Mouse (Mus musculus): ENCODE measurements around the gene Wdr70. TPM values are rescaled to one million over a fixed set of nuclear protein-coding genes. Genes with fewer than 3 reads are reported as not detected.

Wdr70 gene
- polyA plus RNA-seq, 1 experiment from 2014 or later = 74.5 TPM

GRCm38 (mm10) chr15:7885106-7885505 lies 213.9 kb downstream of the Wdr70 start:
- Histone ChIP-seq H3K27ac (replicated peaks; ENCODE audit: low read depth, low read length) (no peak overlapping the region), H3K4me2 (ENCODE audit: low read depth, severe bottlenecking) (no peak overlapping the region), H3K9ac (ENCODE audit: low read length) (no peak overlapping the region), H3K36me3 (ENCODE audit: control insufficient read depth, insufficient read depth, low read length) (no peaks in the 10 kb centered on the region), H3K4me1 (ENCODE audit: control insufficient read depth, insufficient read depth, low read length) (0 out of 2 replicates have a peak, but pooled peaks cover 2% of the 10 kb centered on the region), H3K27me3 (ENCODE audit: control insufficient read depth, insufficient read depth, low read length) (no peaks in the 10 kb centered on the region), H3K9me3 (ENCODE audit: control insufficient read depth, low read length) (no peaks in the 10 kb centered on the region), H3K4me3 (ENCODE audit: low read depth, low read length) (no peak overlapping the region)
- WGBS = 60% methylated on average over 10 of the region's 10 CpGs
- ATAC-seq (ENCODE audit: insufficient number of reproducible peaks, low FRiP score, low TSS enrichment, low read depth) (no peak), DNase-seq (ENCODE audit: low spot score) (no peak)

- Histone ChIP-seq H3K9me3 (ENCODE audit: control insufficient read depth, low read length) (no peaks in the 10 kb centered on the region), H3K4me1 (ENCODE audit: control insufficient read depth, insufficient read depth, low read length) (no peaks in the 10 kb centered on the region), H3K9ac (ENCODE audit: low read length) (no peak overlapping the region), H3K27me3 (ENCODE audit: control insufficient read depth, insufficient read depth, low read length) (no peaks in the 10 kb centered on the region), H3K36me3 (ENCODE audit: control insufficient read depth, insufficient read depth, low read length) (no peaks in the 10 kb centered on the region), H3K4me2 (ENCODE audit: low read depth, severe bottlenecking) (no peak overlapping the region), H3K4me3 (ENCODE audit: low read depth, low read length) (no peak overlapping the region), H3K27ac (replicated peaks; ENCODE audit: low read depth, low read length) (no peak overlapping the region)
- WGBS = 95% methylated on average over 11 of the region's 11 CpGs
- ATAC-seq (ENCODE audit: insufficient number of reproducible peaks, low FRiP score, low TSS enrichment, low read depth) (no peak), DNase-seq (ENCODE audit: low spot score) (no peak)
Observed at GRCm38 (mm10) chr15:7884181-7884580, 214.8 kb downstream of the Wdr70 start.

- H3K27me3 ChIP-seq (ENCODE audit: control insufficient read depth, insufficient read depth, low read length) = no peaks in the 10 kb centered on the region
- no peaks in the 10 kb centered on the region for H3K36me3 ChIP-seq (ENCODE audit: control insufficient read depth, insufficient read depth, low read length)
- ATAC-seq (ENCODE audit: insufficient number of reproducible peaks, low FRiP score, low TSS enrichment, low read depth) = no peak
- 87% methylated on average over 7 of the region's 7 CpGs for WGBS
- no peak for DNase-seq (ENCODE audit: low spot score)
- no peaks in the 10 kb centered on the region for H3K9me3 ChIP-seq (ENCODE audit: control insufficient read depth, low read length)
- H3K27ac ChIP-seq (replicated peaks; ENCODE audit: low read depth, low read length) = no peak overlapping the region
- H3K9ac ChIP-seq (ENCODE audit: low read length) = no peak overlapping the region
- H3K4me2 ChIP-seq (ENCODE audit: low read depth, severe bottlenecking) = no peak overlapping the region
- H3K4me3 ChIP-seq (ENCODE audit: low read depth, low read length) = no peak overlapping the region
- no peaks in the 10 kb centered on the region for H3K4me1 ChIP-seq (ENCODE audit: control insufficient read depth, insufficient read depth, low read length)
Observed at GRCm38 (mm10) chr15:7879956-7880355, 219.1 kb downstream of the Wdr70 start.

- Histone ChIP-seq H3K27ac (replicated peaks; ENCODE audit: low read depth, low read length) (no peak overlapping the region), H3K36me3 (ENCODE audit: control insufficient read depth, insufficient read depth, low read length) (no peaks in the 10 kb centered on the region), H3K4me3 (ENCODE audit: low read depth, low read length) (no peak overlapping the region), H3K27me3 (ENCODE audit: control insufficient read depth, insufficient read depth, low read length) (no peaks in the 10 kb centered on the region), H3K4me1 (ENCODE audit: control insufficient read depth, insufficient read depth, low read length) (no peaks in the 10 kb centered on the region), H3K9me3 (ENCODE audit: control insufficient read depth, low read length) (no peaks in the 10 kb centered on the region), H3K9ac (ENCODE audit: low read length) (no peak overlapping the region), H3K4me2 (ENCODE audit: low read depth, severe bottlenecking) (no peak overlapping the region)
- DNase-seq (ENCODE audit: low spot score) (no peak), ATAC-seq (ENCODE audit: insufficient number of reproducible peaks, low FRiP score, low TSS enrichment, low read depth) (no peak)
- 89% methylated on average over 10 of the region's 10 CpGs for WGBS
Observed at GRCm38 (mm10) chr15:7878861-7879260, 220.1 kb downstream of the Wdr70 start.

- no peak overlapping the region for H3K4me2 ChIP-seq (ENCODE audit: low read depth, severe bottlenecking)
Observed at GRCm38 (mm10) chr15:7877560-7878467, 221.2 kb downstream of the Wdr70 start.

GRCm38 (mm10) chr15:7875879-7876278 lies 223.1 kb downstream of the Wdr70 start:
- Histone ChIP-seq H3K27ac (replicated peaks; ENCODE audit: low read depth, low read length) (no peak overlapping the region), H3K36me3 (ENCODE audit: control insufficient read depth, insufficient read depth, low read length) (no peaks in the 10 kb centered on the region), H3K27me3 (ENCODE audit: control insufficient read depth, insufficient read depth, low read length) (no peaks in the 10 kb centered on the region), H3K4me3 (ENCODE audit: low read depth, low read length) (no peak overlapping the region), H3K4me1 (ENCODE audit: control insufficient read depth, insufficient read depth, low read length) (no peaks in the 10 kb centered on the region), H3K9ac (ENCODE audit: low read length) (no peak overlapping the region), H3K9me3 (ENCODE audit: control insufficient read depth, low read length) (no peaks in the 10 kb centered on the region), H3K4me2 (ENCODE audit: low read depth, severe bottlenecking) (no peak overlapping the region)
- 83% methylated on average over 6 of the region's 6 CpGs for WGBS
- DNase-seq (ENCODE audit: low spot score) (no peak), ATAC-seq (ENCODE audit: insufficient number of reproducible peaks, low FRiP score, low TSS enrichment, low read depth) (no peak)

More at GRCm38 (mm10) chr15:7877560-7878467, 221.2 kb downstream of the Wdr70 start:
- Histone ChIP-seq H3K9ac (ENCODE audit: low read length) (no peak overlapping the region), H3K36me3 (ENCODE audit: control insufficient read depth, insufficient read depth, low read length) (no peaks in the 10 kb centered on the region), H3K27me3 (ENCODE audit: control insufficient read depth, insufficient read depth, low read length) (no peaks in the 10 kb centered on the region), H3K9me3 (ENCODE audit: control insufficient read depth, low read length) (no peaks in the 10 kb centered on the region), H3K4me1 (ENCODE audit: control insufficient read depth, insufficient read depth, low read length) (no peaks in the 10 kb centered on the region), H3K4me3 (ENCODE audit: low read depth, low read length) (no peak overlapping the region), H3K27ac (replicated peaks; ENCODE audit: low read depth, low read length) (no peak overlapping the region)
- WGBS = 89% methylated on average over 22 of the region's 22 CpGs
- ATAC-seq (ENCODE audit: insufficient number of reproducible peaks, low FRiP score, low TSS enrichment, low read depth) = no peak
- DNase-seq (ENCODE audit: low spot score) = no peak

- H3K9me3 ChIP-seq (ENCODE audit: control insufficient read depth, low read length) = no peaks in the 10 kb centered on the region
- ATAC-seq (ENCODE audit: insufficient number of reproducible peaks, low FRiP score, low TSS enrichment, low read depth) = no peak
- H3K36me3 ChIP-seq (ENCODE audit: control insufficient read depth, insufficient read depth, low read length) = no peaks in the 10 kb centered on the region
Observed at GRCm38 (mm10) chr15:7872473-7872872, 226.5 kb downstream of the Wdr70 start.

GRCm38 (mm10) chr15:7865305-7865704 lies 233.7 kb downstream of the Wdr70 start:
- H3K9ac ChIP-seq (ENCODE audit: low read length) = no peak overlapping the region
- DNase-seq (ENCODE audit: low spot score) (no peak), ATAC-seq (ENCODE audit: insufficient number of reproducible peaks, low FRiP score, low TSS enrichment, low read depth) (no peak)
- H3K27me3 ChIP-seq (ENCODE audit: control insufficient read depth, insufficient read depth, low read length) = no peaks in the 10 kb centered on the region
- no peak overlapping the region for H3K4me3 ChIP-seq (ENCODE audit: low read depth, low read length)
- no peaks in the 10 kb centered on the region for H3K36me3 ChIP-seq (ENCODE audit: control insufficient read depth, insufficient read depth, low read length)
- 95% methylated on average over 3 of the region's 3 CpGs for WGBS
- H3K4me2 ChIP-seq (ENCODE audit: low read depth, severe bottlenecking) = no peak overlapping the region
- no peaks in the 10 kb centered on the region for H3K4me1 ChIP-seq (ENCODE audit: control insufficient read depth, insufficient read depth, low read length)
- H3K9me3 ChIP-seq (ENCODE audit: control insufficient read depth, low read length) = no peaks in the 10 kb centered on the region
- H3K27ac ChIP-seq (replicated peaks; ENCODE audit: low read depth, low read length) = no peak overlapping the region

More at GRCm38 (mm10) chr15:7872473-7872872, 226.5 kb downstream of the Wdr70 start:
- Histone ChIP-seq H3K9ac (ENCODE audit: low read length) (no peak overlapping the region), H3K4me1 (ENCODE audit: control insufficient read depth, insufficient read depth, low read length) (no peaks in the 10 kb centered on the region), H3K4me2 (ENCODE audit: low read depth, severe bottlenecking) (no peak overlapping the region), H3K4me3 (ENCODE audit: low read depth, low read length) (no peak overlapping the region), H3K27ac (replicated peaks; ENCODE audit: low read depth, low read length) (no peak overlapping the region), H3K27me3 (ENCODE audit: control insufficient read depth, insufficient read depth, low read length) (no peaks in the 10 kb centered on the region)
- WGBS = 48% methylated on average over 5 of the region's 5 CpGs
- no peak for DNase-seq (ENCODE audit: low spot score)
